Mouse (Mus musculus): ENCODE results near the gene Sgsm3. TPM values are rescaled to one million over a fixed set of nuclear protein-coding genes. Genes with fewer than 3 reads are reported as not detected.

The Sgsm3 gene
- 30.8 and 35.0 TPM in 2 replicates for polyA plus RNA-seq (2012; rRNA removed; ENCODE audit: low replicate concordance)

DNA sequence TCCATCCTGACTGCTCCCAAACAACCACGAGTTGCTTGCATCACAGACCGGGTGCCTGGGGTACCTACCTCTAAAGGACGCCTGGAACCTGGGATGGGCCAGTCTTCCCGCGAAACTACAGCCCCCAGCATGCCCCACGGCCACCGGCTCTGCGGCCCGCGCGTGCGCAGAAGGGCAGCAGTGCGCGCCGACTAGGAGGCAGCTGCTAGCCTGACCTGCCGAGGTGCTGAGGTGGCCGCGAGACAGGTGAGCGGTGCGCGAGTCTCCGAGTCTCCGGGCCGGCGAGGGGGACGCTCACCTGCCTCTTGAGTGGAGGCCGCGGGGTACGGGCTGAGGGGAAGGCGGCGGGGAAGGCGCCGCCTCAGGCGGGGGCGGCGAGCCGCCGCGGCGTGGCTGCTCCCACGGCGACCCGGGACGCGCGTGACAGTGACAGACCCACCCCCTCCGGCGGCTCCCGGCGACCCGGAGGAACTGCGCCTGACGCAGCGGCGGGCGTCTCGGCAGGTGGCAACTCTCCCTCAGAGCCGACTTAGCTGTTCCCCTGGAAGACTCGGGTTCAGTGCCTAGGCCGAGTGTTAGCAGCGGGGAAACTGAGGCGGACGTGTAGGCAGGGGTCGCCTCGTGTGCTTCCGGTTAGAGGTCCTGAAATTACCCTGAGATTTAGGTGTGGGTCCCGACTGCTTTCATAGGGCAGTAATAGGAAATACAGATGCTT lies at the start of gene Sgsm3:
Gene Sgsm3, plus strand, starts transcription at position 146 of the 715 bp plus-strand sequence.

DNA sequence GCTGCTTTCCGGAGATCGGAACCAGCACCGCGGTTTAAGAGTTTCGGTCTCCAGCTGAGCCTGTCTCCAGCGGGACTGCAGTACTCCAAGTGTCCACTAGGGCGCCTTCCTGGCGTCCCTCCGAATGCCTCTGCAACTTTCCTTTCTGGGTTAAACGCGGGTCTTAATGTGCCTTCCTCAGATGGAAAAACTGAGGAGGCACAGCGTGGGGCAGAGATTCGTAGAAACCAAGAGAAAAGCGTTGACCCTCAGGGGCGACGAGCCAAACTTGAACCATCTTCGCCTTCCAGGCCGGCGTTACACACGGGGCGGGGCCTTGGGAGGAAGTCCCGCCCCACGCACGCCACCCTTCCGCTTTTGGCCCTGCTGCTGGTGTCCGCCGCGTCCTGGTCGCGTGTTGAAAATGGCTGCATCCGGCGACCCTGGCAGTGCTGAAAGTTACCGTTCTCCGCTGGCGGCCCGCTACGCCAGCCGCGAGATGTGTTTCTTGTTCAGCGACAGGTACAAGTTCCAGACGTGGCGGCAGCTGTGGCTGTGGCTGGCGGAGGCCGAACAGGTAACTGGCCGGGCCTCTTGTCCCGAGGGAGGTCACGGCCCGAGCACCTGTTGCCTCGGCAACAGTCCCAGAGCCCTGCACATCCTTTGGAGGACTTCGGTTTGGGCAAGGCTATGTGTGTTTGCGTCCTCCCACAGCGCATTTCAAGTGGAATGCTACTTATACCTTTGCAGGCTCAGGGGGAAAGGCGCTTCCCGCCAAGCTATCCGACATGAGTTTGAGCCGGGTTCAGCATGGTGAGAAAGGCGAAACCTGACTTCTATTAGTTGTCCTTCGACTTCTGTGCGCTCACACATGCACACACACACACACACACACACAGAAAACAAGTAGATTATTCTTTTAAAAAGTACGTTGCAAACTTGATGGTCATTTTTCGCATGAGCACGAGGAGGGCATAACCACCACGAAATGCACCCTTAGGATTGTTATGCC lies 29.1 kb upstream of the Sgsm3 start, which contains the start of gene Adsl:
Gene Adsl, plus strand, starts transcription at position 346 of the 991 bp plus-strand sequence.

Other genes with a start within 250 kb of the Sgsm3 start
- 47.9 and 71.8 TPM in 2 replicates for gene Adsl, start 29.3 kb upstream of the Sgsm3 start, polyA plus RNA-seq (2012; rRNA removed; ENCODE audit: low replicate concordance)
- 42.6 and 77.7 TPM in 2 replicates for gene Mrtfa, start 213.0 kb downstream of the Sgsm3 start, polyA plus RNA-seq (2012; rRNA removed; ENCODE audit: low replicate concordance)

Data from mammary gland, adult 2 months (tissue).